Mouse (Mus musculus) E14TG2a.4 (cell line): ENCODE measurements at regions not wholly inside any gene's neighbourhood (a gene's known extent, or its start where the extent isn't known, plus 50 kb on each side); places are given as distances from the start of the nearest gene placed in this dataset.

Experiments used
- H3K27me3 ChIP-seq: 2 replicates; pipeline ENCODE4 v1.6.1; 2014; ENCODE audit warnings: low read length, control low read depth; ENCODE audit not compliant: insufficient read depth
- H3K36me3 ChIP-seq: 2 replicates; pipeline ENCODE4 v1.6.1; 2014; ENCODE audit warnings: low read length, control low read depth; ENCODE audit not compliant: insufficient read depth
- H3K4me1 ChIP-seq: replicated peaks from 2 replicates; pipeline ENCODE4 v1.6.1; 2014; ENCODE audit warnings: low read depth, low read length, control low read depth
- H3K4me3 ChIP-seq: replicated peaks from 2 replicates; pipeline ENCODE4 v1.5.1; 2014; ENCODE audit warnings: mild to moderate bottlenecking, low read length
- H3K9me3 ChIP-seq: 2 replicates; pipeline ENCODE4 v1.6.1; 2014; ENCODE audit warnings: low read length, control low read depth
- CTCF ChIP-seq: conservative IDR thresholded peaks from 2 replicates; pipeline ENCODE4 v1.5.1; 2014; ENCODE audit warnings: low read length
- NANOG ChIP-seq: IDR thresholded peaks from 2 replicates; pipeline ENCODE4 v1.6.1; 2014; ENCODE audit warnings: borderline replicate concordance, low read length, mixed read lengths
- POU5F1 ChIP-seq: IDR thresholded peaks from 2 replicates; pipeline ENCODE4 v1.6.1; 2014; ENCODE audit warnings: low read length, borderline replicate concordance

GRCm38 (mm10) chr10:56486584-56486983 is 109.5 kb downstream of the Gja1 start:
- Histone ChIP-seq H3K27me3 (no peaks in the 10 kb centered on the region), H3K36me3 (no peaks in the 10 kb centered on the region), H3K4me1 (peaks cover 23% of the 10 kb centered on the region), H3K4me3 (no peak overlapping the region), H3K9me3 (no peaks in the 10 kb centered on the region)
- no peak for TF ChIP-seq NANOG

DNA sequence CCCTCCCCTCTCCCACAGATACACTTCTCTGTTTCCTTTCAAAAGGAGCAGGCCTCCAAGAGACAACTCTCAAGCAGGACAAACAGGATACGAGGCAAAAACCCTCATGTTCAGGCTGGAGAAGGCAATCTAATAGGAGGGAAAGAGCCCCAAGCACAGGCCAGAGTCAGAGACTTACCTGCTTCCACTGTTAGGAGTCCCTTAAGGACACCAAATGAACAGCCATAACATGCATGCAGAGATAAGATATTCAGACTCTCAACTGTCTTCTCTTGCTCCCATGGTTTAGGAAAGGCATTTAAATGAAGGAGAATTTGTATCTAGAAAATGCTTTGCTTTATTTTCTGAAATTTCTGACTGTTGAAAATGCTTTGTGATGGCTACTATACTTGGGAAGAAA is 116.3 kb downstream of the Gja1 start:
- no peaks in the 10 kb centered on the region for H3K9me3 ChIP-seq
- H3K4me3 ChIP-seq, result no peak overlapping the region
- no peak for TF ChIP-seq POU5F1
- TF ChIP-seq NANOG, result no peak
- no peak for TF ChIP-seq CTCF
- no peaks in the 10 kb centered on the region for H3K36me3 ChIP-seq
- H3K27me3 ChIP-seq, result no peaks in the 10 kb centered on the region
- no peaks in the 10 kb centered on the region for H3K4me1 ChIP-seq

GRCm38 (mm10) chr10:56495352-56495751 is 118.2 kb downstream of the Gja1 start:
- no peaks in the 10 kb centered on the region for H3K4me1 ChIP-seq

DNA sequence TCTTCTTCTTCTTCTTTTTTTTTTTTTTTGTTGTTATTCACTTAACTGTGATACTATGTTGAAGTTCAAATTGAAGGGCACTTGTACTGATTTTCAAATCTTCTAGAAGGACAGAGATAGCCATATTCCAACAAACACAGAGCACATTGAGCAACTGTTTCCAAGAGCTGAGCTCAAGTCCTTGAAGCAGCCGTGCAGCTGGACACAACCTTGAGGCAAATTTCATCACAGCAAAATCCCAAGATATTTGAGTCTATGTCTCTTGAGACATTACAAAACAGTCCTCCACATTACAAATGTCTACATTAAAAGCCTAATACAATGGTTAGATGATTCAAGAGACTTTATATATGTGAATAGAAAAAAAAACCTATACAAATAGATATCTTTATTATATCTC is 141.9 kb downstream of the Gja1 start:
- TF ChIP-seq CTCF, result no peak
- no peak for TF ChIP-seq POU5F1
- TF ChIP-seq NANOG, result no peak
- Histone ChIP-seq H3K36me3 (no peaks in the 10 kb centered on the region), H3K9me3 (no peaks in the 10 kb centered on the region), H3K27me3 (no peaks in the 10 kb centered on the region), H3K4me3 (no peak overlapping the region), H3K4me1 (no peaks in the 10 kb centered on the region)

More at GRCm38 (mm10) chr10:56495352-56495751, 118.2 kb downstream of the Gja1 start:
- Histone ChIP-seq H3K4me3 (no peak overlapping the region), H3K36me3 (no peaks in the 10 kb centered on the region), H3K9me3 (no peaks in the 10 kb centered on the region), H3K27me3 (no peaks in the 10 kb centered on the region)
- TF ChIP-seq POU5F1 (no peak), NANOG (no peak), CTCF (no peak)

DNA sequence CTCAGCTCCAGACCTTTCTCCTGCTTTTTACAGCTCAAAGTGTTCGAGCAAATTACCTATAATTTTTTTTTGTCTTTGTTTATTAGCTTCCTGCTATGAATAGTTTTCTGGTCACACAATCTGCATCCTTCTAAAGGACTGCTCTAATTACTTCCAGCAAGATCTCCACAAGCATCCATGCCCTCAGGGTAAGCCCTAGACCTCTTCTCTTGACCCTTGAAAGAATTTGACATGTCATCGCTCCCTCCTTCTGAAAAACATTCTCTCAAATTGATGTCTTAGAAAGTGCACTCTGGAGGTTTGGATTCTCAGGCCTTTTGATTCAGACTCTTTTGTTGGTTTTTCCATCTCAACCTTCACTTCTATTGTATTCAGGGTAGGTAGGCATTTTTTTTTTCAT is 148.7 kb downstream of the Gja1 start:
- TF ChIP-seq NANOG (no peak), CTCF (no peak), POU5F1 (no peak)
- H3K9me3 ChIP-seq, result no peaks in the 10 kb centered on the region

DNA sequence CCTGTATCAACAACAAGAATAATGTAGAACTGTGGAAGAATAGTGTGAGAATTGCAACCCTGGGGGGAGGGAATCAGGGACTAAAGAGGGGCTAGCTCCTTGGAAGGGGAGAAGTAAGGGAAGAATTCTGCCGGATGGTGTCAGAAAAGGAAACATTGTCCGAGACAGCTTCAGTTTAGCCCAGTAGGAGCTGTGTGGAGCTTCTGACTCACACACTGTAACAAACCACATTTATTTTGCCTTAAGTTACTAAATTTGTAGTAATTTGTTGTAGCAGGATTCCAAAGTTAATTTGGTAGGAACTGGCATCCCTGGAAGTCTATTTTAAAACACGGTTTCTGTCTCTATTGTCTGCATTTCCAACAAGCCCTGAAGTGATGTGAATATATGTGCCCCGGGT is 160.0 kb downstream of the Gja1 start:
- H3K4me3 ChIP-seq, result no peak overlapping the region
- H3K36me3 ChIP-seq, result no peaks in the 10 kb centered on the region
- no peaks in the 10 kb centered on the region for H3K27me3 ChIP-seq
- no peaks in the 10 kb centered on the region for H3K9me3 ChIP-seq
- TF ChIP-seq POU5F1 (no peak), NANOG (no peak), CTCF (no peak)
- no peaks in the 10 kb centered on the region for H3K4me1 ChIP-seq

More for the DNA sequence above, 148.7 kb downstream of the Gja1 start:
- Histone ChIP-seq H3K27me3 (no peaks in the 10 kb centered on the region), H3K4me3 (no peak overlapping the region), H3K4me1 (no peaks in the 10 kb centered on the region), H3K36me3 (no peaks in the 10 kb centered on the region)

- Histone ChIP-seq H3K36me3 (no peaks in the 10 kb centered on the region), H3K4me1 (no peaks in the 10 kb centered on the region), H3K9me3 (no peaks in the 10 kb centered on the region), H3K4me3 (no peak overlapping the region), H3K27me3 (no peaks in the 10 kb centered on the region)
- TF ChIP-seq POU5F1, result no peak
- TF ChIP-seq NANOG, result no peak
- TF ChIP-seq CTCF, result no peak
These were observed 162.8 kb downstream of the Gja1 start for GRCm38 (mm10) chr10:56539827-56540511.

- H3K27me3 ChIP-seq, result no peaks in the 10 kb centered on the region
- TF ChIP-seq CTCF, result no peak
- no peak for TF ChIP-seq POU5F1
- no peak for TF ChIP-seq NANOG
- H3K9me3 ChIP-seq, result no peaks in the 10 kb centered on the region
- H3K36me3 ChIP-seq, result no peaks in the 10 kb centered on the region
- no peaks in the 10 kb centered on the region for H3K4me1 ChIP-seq
- no peak overlapping the region for H3K4me3 ChIP-seq
These were observed 165.0 kb downstream of the Gja1 start for GRCm38 (mm10) chr10:56542106-56542505.

GRCm38 (mm10) chr10:56545989-56546388 is 168.9 kb downstream of the Gja1 start:
- no peaks in the 10 kb centered on the region for H3K36me3 ChIP-seq
- no peaks in the 10 kb centered on the region for H3K4me1 ChIP-seq
- H3K9me3 ChIP-seq, result no peaks in the 10 kb centered on the region
- TF ChIP-seq POU5F1 (no peak), CTCF (no peak), NANOG (no peak)
- H3K27me3 ChIP-seq, result no peaks in the 10 kb centered on the region
- H3K4me3 ChIP-seq, result no peak overlapping the region
